Mouse (Mus musculus) liver, adult 2 months (tissue): ENCODE measurements at regions not wholly inside any gene's neighbourhood (a gene's known extent, or its start where the extent isn't known, plus 50 kb on each side); places are given as distances from the start of the nearest gene placed in this dataset.

ENCODE experiments used
- CTCF ChIP-seq: fragments of 200-500 bp; IDR thresholded peaks from 2 replicates; pipeline ENCODE4 v1.5.1; 2011; ENCODE audit warnings: low read depth, low read length, control low read depth
- POLR2A ChIP-seq: fragments of 200-500 bp; IDR thresholded peaks from 2 replicates; pipeline ENCODE4 v1.6.1; 2011; ENCODE audit warnings: low read length, control low read depth; ENCODE audit not compliant: insufficient read depth; ENCODE audit errors: extremely low read depth

DNA sequence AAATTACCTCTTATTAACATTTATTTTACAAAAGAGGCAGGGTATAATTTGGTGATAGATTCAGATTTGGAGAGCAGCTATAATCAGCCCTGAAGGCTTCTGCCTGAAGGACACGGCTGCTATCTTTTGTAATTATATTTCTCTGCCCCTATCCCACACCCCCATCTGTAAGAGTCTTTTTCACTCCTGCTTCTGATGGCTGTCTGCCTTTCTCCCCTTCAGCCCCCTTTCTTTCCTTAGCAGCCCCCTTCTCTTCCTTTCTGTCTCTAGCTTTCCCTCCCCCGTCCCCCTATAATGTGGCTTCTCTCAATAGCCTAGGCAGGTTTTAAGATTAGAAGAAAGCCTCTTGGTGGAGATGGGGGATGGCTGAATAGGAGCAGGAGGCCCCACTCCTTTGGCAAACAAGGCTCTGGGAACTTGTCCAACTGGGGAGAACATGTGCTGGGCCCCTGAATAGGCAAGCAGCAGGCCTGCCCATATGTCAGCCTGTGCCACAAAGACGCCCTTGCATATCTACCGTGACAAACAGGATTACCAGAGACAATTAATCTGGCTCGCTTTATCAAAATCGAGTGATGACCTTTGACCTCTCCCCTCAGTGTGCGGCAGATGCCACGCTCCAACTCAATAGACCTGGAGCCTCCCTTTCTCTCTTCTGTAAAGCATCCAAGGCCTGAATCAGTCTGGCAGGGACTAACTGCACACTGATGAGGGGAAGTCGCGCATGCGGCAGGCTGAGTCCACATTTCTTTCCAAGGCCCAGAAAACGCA, 615.1 kb downstream of the Hdgfl1 start:
- TF ChIP-seq CTCF (no peak), POLR2A (no peak)
